Mouse (Mus musculus) liver, embryonic 14.5 days (tissue): ENCODE measurements around the gene Rnf121.

Source experiments
- CTCF ChIP-seq: IDR thresholded peaks from 2 replicates; pipeline ENCODE4 v1.5.1; 2016; ENCODE audit warnings: antibody characterized with exemption, low read depth, control low read depth
- EP300 ChIP-seq: IDR thresholded peaks from 2 replicates; pipeline ENCODE4 v1.6.1; 2016; ENCODE audit warnings: antibody characterized with exemption, low read depth

DNA sequence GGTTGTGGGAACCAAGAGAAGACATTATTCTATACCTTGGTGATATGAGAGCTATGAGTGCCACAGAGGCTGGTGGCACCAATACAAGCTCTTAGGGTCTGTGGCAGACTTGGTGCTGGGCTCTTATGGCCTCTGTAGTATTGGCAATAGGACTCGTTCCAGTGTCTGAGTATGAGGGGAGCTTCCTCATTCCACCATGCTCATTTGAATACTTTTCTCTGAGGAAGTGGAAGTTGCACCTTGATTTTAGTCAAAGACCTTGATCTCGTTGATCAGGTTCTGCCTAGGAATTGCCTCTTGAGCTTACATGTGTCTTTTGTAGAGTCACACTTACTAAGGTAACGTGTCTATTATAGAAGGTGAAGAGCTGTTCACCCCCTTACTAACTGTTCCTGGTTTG is 71.0 kb downstream of the Rnf121 start:
- TF ChIP-seq CTCF (no peak), EP300 (no peak)
